Mouse (Mus musculus): ENCODE results near the gene Zfp612.

DNA sequence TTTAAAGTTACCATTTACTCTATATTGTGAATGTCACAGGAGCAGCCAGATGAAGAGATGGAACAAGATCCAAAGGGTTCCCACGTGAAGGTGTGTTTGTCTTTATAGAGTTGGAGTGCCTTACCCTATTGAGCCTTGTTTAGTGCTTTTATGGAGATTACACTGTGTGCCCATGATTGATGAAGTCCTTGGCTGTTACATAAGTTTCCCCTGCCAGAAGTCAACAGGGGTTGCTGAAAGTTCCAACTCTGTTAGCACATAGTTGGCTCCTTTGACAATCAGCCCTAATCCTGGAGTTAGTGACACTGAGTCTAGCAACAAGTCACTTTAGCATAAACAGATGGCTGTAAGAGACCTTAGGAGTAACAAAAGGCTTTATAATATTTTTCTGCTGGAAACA, 12.3 kb downstream of the Zfp612 start:
- no peak for TF ChIP-seq POLR2A (IDR thresholded peaks at IDR 0.05; ENCODE audit: borderline replicate concordance, control insufficient read depth, low read depth, low read length)
- TF ChIP-seq CTCF (IDR thresholded peaks at IDR 0.05; ENCODE audit: control insufficient read depth, insufficient read depth, low read length): no peak
